Mouse (Mus musculus) testis, adult 2 months (tissue): ENCODE data around the gene Rnase13.
"Not testable (repeated sequence)": the region's sequence is repeated elsewhere in the genome, so short reads cannot be mapped to it uniquely, and the experiment has no call there.

Experiments used
- CTCF ChIP-seq: fragments of 200-500 bp; IDR thresholded peaks from 2 replicates; pipeline ENCODE4 v1.5.1; 2012; ENCODE audit warnings: low read depth, mild to moderate bottlenecking, inconsistent platforms, low read length, moderate library complexity; ENCODE audit not compliant: control insufficient read depth, insufficient read depth, insufficient replicate concordance
- POLR2A ChIP-seq: fragments of 200-500 bp; IDR thresholded peaks from 2 replicates; pipeline ENCODE4 v1.6.1; 2012; ENCODE audit warnings: low read depth, mild to moderate bottlenecking, inconsistent platforms, low read length, moderate library complexity; ENCODE audit not compliant: control insufficient read depth

GRCm38 (mm10) chr14:51926930-51927329, 4.4 kb upstream of the Rnase13 start:
- not testable (repeated sequence) for TF ChIP-seq CTCF, POLR2A
